Mouse (Mus musculus) MEL (cell line): ENCODE measurements around the gene Dapk1. TPM values are rescaled to one million over a fixed set of nuclear protein-coding genes. Genes with fewer than 3 reads are reported as not detected.

Experiments
- DNase-seq: peaks from one replicate; pipeline ENCODE4 v3.0.0; 2011; ENCODE audit warnings: low read depth, low spot score
- H3K27ac ChIP-seq: 2 replicates; pipeline ENCODE4 v1.5.1; 2012; ENCODE audit warnings: low read depth, mild to moderate bottlenecking, control low read depth, low read length, moderate library complexity; ENCODE audit not compliant: control insufficient read depth
- H3K27me3 ChIP-seq, 2 experiments: fragments of 150-350 bp in 1 of 2; sonication (generic) in 1 of 2; 2 replicates each; pipeline ENCODE4 v1.6.1; 2012; ENCODE audit warnings: low read length in 2 of 2, mild to moderate bottlenecking in 2 of 2, improper control_type of control experiment in 1 of 2, moderate library complexity in 1 of 2; ENCODE audit not compliant: insufficient read depth in 2 of 2, control insufficient read depth in 1 of 2
- H3K36me3 ChIP-seq, 2 experiments: 2 replicates each; pipeline ENCODE4 v1.6.1; 2012 to 2014; ENCODE audit warnings: low read length in 2 of 2, improper control_type of control experiment in 1 of 2, inconsistent platforms in 1 of 2, mild to moderate bottlenecking in 1 of 2; ENCODE audit not compliant: insufficient read depth in 2 of 2, control insufficient read depth in 1 of 2
- H3K4me1 ChIP-seq, 2 experiments: fragments of 150-350 bp in 1 of 2; sonication (generic) in 1 of 2; 2 replicates each; pipeline ENCODE4 v1.6.1; 2012; ENCODE audit warnings: low read length in 2 of 2, improper control_type of control experiment in 1 of 2, mild to moderate bottlenecking in 1 of 2; ENCODE audit not compliant: insufficient read depth in 2 of 2, control insufficient read depth in 1 of 2
- H3K4me3 ChIP-seq, 2 experiments: fragments of 150-350 bp in 1 of 2; sonication (generic) in 1 of 2; 2 replicates each; pipeline ENCODE4 v1.5.1; 2012; ENCODE audit warnings: low read depth in 2 of 2, low read length in 2 of 2, mild to moderate bottlenecking in 2 of 2, moderate library complexity in 2 of 2, control low read depth in 1 of 2, improper control_type of control experiment in 1 of 2; ENCODE audit not compliant: control insufficient read depth in 1 of 2, insufficient read depth in 1 of 2
- H3K79me2 ChIP-seq: 2 replicates; pipeline ENCODE4 v1.6.1; 2012; ENCODE audit warnings: mild to moderate bottlenecking, low read length, moderate library complexity; ENCODE audit not compliant: control insufficient read depth, poor library complexity, insufficient read depth
- H3K9ac ChIP-seq: 2 replicates; pipeline ENCODE4 v1.6.1; 2012; ENCODE audit warnings: low read depth, mild to moderate bottlenecking, control low read depth, low read length, moderate library complexity; ENCODE audit not compliant: control insufficient read depth, poor library complexity, severe bottlenecking
- H3K9me3 ChIP-seq: fragments of 150-350 bp; sonication (generic); replicated peaks from 2 replicates; pipeline ENCODE4 v1.6.1; 2012; ENCODE audit warnings: mild to moderate bottlenecking, low read length, improper control_type of control experiment, moderate library complexity; ENCODE audit not compliant: insufficient read depth
- BHLHE40 ChIP-seq: IDR thresholded peaks from 2 replicates; pipeline ENCODE4 v1.6.1; 2012; ENCODE audit warnings: low read depth, mild to moderate bottlenecking, inconsistent platforms, low read length, improper control_type of control experiment, borderline replicate concordance
- E2F4 ChIP-seq: IDR thresholded peaks from 2 replicates; pipeline ENCODE4 v1.6.1; 2011; ENCODE audit warnings: low read depth, low read length, improper control_type of control experiment, borderline replicate concordance
- ELF1 ChIP-seq: IDR thresholded peaks from 2 replicates; pipeline ENCODE4 v1.6.1; 2014; ENCODE audit warnings: low read depth, mild to moderate bottlenecking, inconsistent platforms, low read length, improper control_type of control experiment, moderate library complexity
- EP300 ChIP-seq, 2 experiments: IDR thresholded peaks; 2 replicates each; pipeline ENCODE4 v1.6.1; 2011; ENCODE audit warnings: improper control_type of control experiment in 2 of 2, low read length in 2 of 2, low read depth in 1 of 2, mild to moderate bottlenecking in 1 of 2
- ETS1 ChIP-seq: IDR thresholded peaks from 2 replicates; pipeline ENCODE4 v1.6.1; 2012; ENCODE audit warnings: low read depth, mild to moderate bottlenecking, inconsistent platforms, low read length, improper control_type of control experiment, moderate library complexity
- GABPA ChIP-seq: IDR thresholded peaks from 2 replicates; pipeline ENCODE4 v1.6.1; 2012; ENCODE audit warnings: low read depth, mild to moderate bottlenecking, inconsistent platforms, low read length, improper control_type of control experiment, moderate library complexity
- GATA1 ChIP-seq: IDR thresholded peaks from 2 replicates; pipeline ENCODE4 v1.6.1; 2011; ENCODE audit warnings: low read depth, low read length, improper control_type of control experiment
- JUND ChIP-seq: IDR thresholded peaks from 2 replicates; pipeline ENCODE4 v1.6.1; 2011; ENCODE audit warnings: low read depth, mild to moderate bottlenecking, improper control_type of control experiment, low read length
- KAT2A ChIP-seq: conservative IDR thresholded peaks from 2 replicates; pipeline ENCODE4 v1.6.1; 2012; ENCODE audit warnings: low read depth, low read length, improper control_type of control experiment, inconsistent platforms
- MEF2A ChIP-seq: IDR thresholded peaks from 2 replicates; pipeline ENCODE4 v1.6.1; 2014; ENCODE audit warnings: low read depth, mild to moderate bottlenecking, inconsistent platforms, low read length, improper control_type of control experiment; ENCODE audit not compliant: poor library complexity, insufficient replicate concordance, severe bottlenecking; ENCODE audit errors: extremely low read depth
- MXI1 ChIP-seq: IDR thresholded peaks from 2 replicates; pipeline ENCODE4 v1.6.1; 2011; ENCODE audit warnings: mild to moderate bottlenecking, low read depth, low read length, improper control_type of control experiment
- NRF1 ChIP-seq: IDR thresholded peaks from 2 replicates; pipeline ENCODE4 v1.6.1; 2014; ENCODE audit warnings: low read depth, mild to moderate bottlenecking, inconsistent platforms, low read length, improper control_type of control experiment, moderate library complexity; ENCODE audit not compliant: poor library complexity, insufficient read depth, severe bottlenecking
- POLR2A ChIP-seq, 2 experiments: IDR thresholded peaks; 2 replicates each; pipeline ENCODE4 v1.6.1; 2011 to 2012; ENCODE audit warnings: low read length in 2 of 2, mild to moderate bottlenecking in 2 of 2, control low read depth in 1 of 2, improper control_type of control experiment in 1 of 2, low read depth in 1 of 2, moderate library complexity in 1 of 2; ENCODE audit not compliant: control insufficient read depth in 1 of 2, insufficient read depth in 1 of 2, poor library complexity in 1 of 2
- SMC3 ChIP-seq: IDR thresholded peaks from 2 replicates; pipeline ENCODE4 v1.6.1; 2011; ENCODE audit warnings: low read depth, low read length, improper control_type of control experiment
- TCF12 ChIP-seq: IDR thresholded peaks from 2 replicates; pipeline ENCODE4 v1.6.1; 2014; ENCODE audit warnings: low read depth, mild to moderate bottlenecking, inconsistent platforms, low read length, improper control_type of control experiment, moderate library complexity
- USF1 ChIP-seq: IDR thresholded peaks from 2 replicates; pipeline ENCODE4 v1.6.1; 2014; ENCODE audit warnings: low read depth, mild to moderate bottlenecking, inconsistent platforms, low read length, improper control_type of control experiment, moderate library complexity
- USF2 ChIP-seq, 2 experiments: IDR thresholded peaks; 2 replicates each; pipeline ENCODE4 v1.6.1; 2011 to 2012; ENCODE audit warnings: improper control_type of control experiment in 2 of 2, low read length in 2 of 2, borderline replicate concordance in 1 of 2, inconsistent platforms in 1 of 2, low read depth in 1 of 2, mild to moderate bottlenecking in 1 of 2; ENCODE audit not compliant: insufficient read depth in 1 of 2
- ZC3H11A ChIP-seq: IDR thresholded peaks from 2 replicates; pipeline ENCODE4 v1.6.1; 2012; ENCODE audit warnings: low read depth, mild to moderate bottlenecking, inconsistent platforms, low read length, improper control_type of control experiment
- ZNF384 ChIP-seq: IDR thresholded peaks from 2 replicates; pipeline ENCODE4 v1.6.1; 2012; ENCODE audit warnings: low read depth, mild to moderate bottlenecking, inconsistent platforms, low read length, improper control_type of control experiment
- polyA plus RNA-seq, 2 experiments: library from polyadenylated mRNA; stranded (reverse) in 1 of 2; unstranded in 1 of 2; fragments of >175 nt in 1 of 2; fragments of >200 nt in 1 of 2; gene quantifications; 2 replicates each; pipeline versions ENCODE4 v1.2.1 to v1.2.4; 2012; ENCODE audit warnings: low replicate concordance in 2 of 2, low read depth in 1 of 2; ENCODE audit not compliant: insufficient read length in 2 of 2, insufficient read depth in 1 of 2, missing spikeins in 1 of 2
- total RNA-seq: library from RNA; depleted of rRNA; stranded (reverse); fragments of 300-350 nt; gene quantifications from 2 replicates; pipeline ENCODE4 v1.2.3, GENCODE M21; 2012

Gene Dapk1
- total and polyA plus RNA-seq, 3 experiments: 5.1 to 8.2 TPM; not detected in 1

DNA sequence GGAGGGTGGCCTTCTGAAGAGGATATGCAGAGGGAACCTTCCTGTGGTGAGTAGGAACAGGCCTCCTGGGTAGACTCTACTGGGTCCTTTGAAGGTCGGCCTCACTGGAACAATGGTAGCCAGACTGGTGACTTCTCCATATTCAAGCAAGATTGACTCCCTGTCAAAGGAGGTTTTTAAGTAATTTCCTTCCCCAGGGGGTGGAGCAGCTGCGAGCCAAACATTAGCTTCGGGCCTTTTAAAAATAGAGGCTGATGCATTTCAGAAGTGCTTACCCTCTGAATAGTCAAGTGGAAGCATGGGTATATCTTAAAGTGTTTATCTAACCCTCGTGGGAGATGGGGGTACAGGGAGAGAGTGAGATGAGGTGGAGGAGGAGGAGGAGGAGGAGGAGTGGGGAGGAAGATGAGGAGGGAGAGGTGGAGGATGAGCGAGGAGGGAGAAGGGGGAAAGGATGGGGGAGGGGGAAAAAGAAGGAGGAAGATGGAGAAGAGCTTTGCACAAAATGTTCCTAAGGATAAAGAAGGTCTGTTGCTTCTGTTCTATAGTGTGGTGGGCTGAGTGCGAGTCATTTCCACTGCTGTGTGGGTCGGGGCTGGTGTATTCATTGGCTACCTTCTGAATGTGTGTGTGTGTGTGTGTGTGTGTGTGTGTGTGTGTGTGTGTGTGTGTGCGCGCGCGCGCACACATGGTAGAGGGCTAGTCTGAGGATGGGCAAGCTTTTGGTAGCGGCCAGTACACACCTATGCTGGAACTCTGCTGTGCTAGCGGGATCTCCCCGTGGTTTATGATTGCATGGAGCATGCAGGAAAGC lies 26.3 kb downstream of the Dapk1 start:
- no peak for DNase-seq
- H3K79me2 ChIP-seq: no peaks in the 10 kb centered on the region
- no peak overlapping the region for H3K4me3 ChIP-seq
- no peaks in the 10 kb centered on the region for H3K4me1 ChIP-seq
- TF ChIP-seq BHLHE40: no peak
- no peak for TF ChIP-seq MXI1
- no peak for TF ChIP-seq E2F4
- no peak for TF ChIP-seq USF2 (IDR thresholded peaks at IDR 0.05; ENCODE audit: borderline replicate concordance in 1 of 2, insufficient read depth in 1 of 2, low read depth in 1 of 2, low read length in 2 of 2)
- TF ChIP-seq JUND: no peak
- TF ChIP-seq TCF12: no peak
- no peak for TF ChIP-seq ETS1
- no peak for TF ChIP-seq GABPA
- H3K27ac ChIP-seq: no peak overlapping the region
- H3K9me3 ChIP-seq: no peaks in the 10 kb centered on the region
- H3K36me3 ChIP-seq: no peaks in the 10 kb centered on the region
- H3K27me3 ChIP-seq: no peaks in the 10 kb centered on the region
- no peak overlapping the region for H3K9ac ChIP-seq

- Histone ChIP-seq H3K9ac (no peak overlapping the region), H3K9me3 (no peaks in the 10 kb centered on the region), H3K4me3 (no peak overlapping the region), H3K4me1 (no peaks in the 10 kb centered on the region), H3K79me2 (no peaks in the 10 kb centered on the region), H3K27ac (no peak overlapping the region), H3K27me3 (no peaks in the 10 kb centered on the region), H3K36me3 (no peaks in the 10 kb centered on the region)
- no peak for DNase-seq
- TF ChIP-seq POLR2A (IDR thresholded peaks at IDR 0.05; ENCODE audit: control insufficient read depth in 1 of 2, insufficient read depth in 1 of 2, low read depth in 1 of 2, low read length in 2 of 2, poor library complexity in 1 of 2): no peak
Measured at GRCm38 (mm10) chr13:60628657-60628950, 26.9 kb downstream of the Dapk1 start.

- Histone ChIP-seq H3K27ac (no peak overlapping the region), H3K27me3 (no peaks in the 10 kb centered on the region), H3K36me3 (no peaks in the 10 kb centered on the region), H3K79me2 (no peaks in the 10 kb centered on the region), H3K4me3 (no peak overlapping the region), H3K4me1 (no peaks in the 10 kb centered on the region), H3K9ac (no peak overlapping the region), H3K9me3 (no peaks in the 10 kb centered on the region)
- TF ChIP-seq ELF1 (no peak), ZC3H11A (no peak), USF1 (no peak), MEF2A (no peak), NRF1 (no peak), KAT2A (no peak), GATA1 (no peak), ZNF384 (no peak), ETS1 (no peak), MXI1 (no peak), JUND (no peak), SMC3 (no peak), EP300 (IDR thresholded peaks at IDR 0.05; ENCODE audit: low read depth in 1 of 2, low read length in 2 of 2) (no peak)
- DNase-seq: no peak
Measured at GRCm38 (mm10) chr13:60629419-60629818, 27.7 kb downstream of the Dapk1 start.
